Mouse (Mus musculus): ENCODE measurements at regions not wholly inside any gene's neighbourhood (a gene's known extent, or its start where the extent isn't known, plus 50 kb on each side); places are given as distances from the start of the nearest gene placed in this dataset.

DNA sequence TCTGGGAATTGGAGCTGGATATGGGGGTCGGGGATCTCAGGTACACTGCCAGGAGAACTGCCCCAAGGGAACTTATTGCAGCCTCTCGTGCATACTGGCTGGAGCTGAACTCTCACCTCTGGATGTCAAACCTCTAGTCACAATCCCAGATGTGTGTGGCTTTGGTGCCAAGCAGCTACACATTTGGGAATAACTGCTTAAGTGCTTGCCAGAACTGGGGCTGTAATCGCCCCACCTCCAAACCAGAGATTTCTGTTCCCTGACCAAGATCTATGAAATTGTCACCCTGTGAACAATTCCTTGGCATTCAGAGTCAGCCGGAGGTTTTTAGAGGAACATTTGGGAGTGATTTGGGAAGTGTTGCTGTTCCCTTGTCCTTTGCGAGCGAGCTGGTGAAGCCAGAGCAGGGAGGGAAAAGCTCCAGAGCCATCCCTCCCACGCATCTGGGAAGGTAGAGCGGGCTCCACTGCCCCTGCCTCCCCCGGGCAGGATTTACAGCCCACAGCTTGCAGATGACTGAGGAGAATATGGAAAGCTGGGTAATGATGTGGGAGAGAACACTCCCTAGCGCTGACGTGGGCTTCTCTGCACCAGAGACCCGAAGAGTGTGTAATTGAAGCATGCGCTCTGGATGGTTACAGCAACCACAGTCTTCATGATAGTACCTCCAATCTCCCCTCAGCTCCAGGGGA is 336.1 kb downstream of the Rps24 start:
- 64% methylated on average over 13 of the region's 13 CpGs for WGBS
- Histone ChIP-seq H3K36me3 (ENCODE audit: control insufficient read depth, insufficient read depth, low read length) (no peaks in the 10 kb centered on the region), H3K9me3 (ENCODE audit: control insufficient read depth, low read length) (no peaks in the 10 kb centered on the region), H3K4me1 (ENCODE audit: control insufficient read depth, insufficient read depth, low read length) (peaks cover 13% of the 10 kb centered on the region), H3K27ac (ENCODE audit: low read length) (no peak overlapping the region), H3K4me2 (ENCODE audit: low read depth, low read length) (no peak overlapping the region), H3K27me3 (replicated peaks; ENCODE audit: control insufficient read depth, insufficient read depth, low read length) (no peaks in the 10 kb centered on the region), H3K4me3 (ENCODE audit: low read length) (no peak overlapping the region), H3K9ac (ENCODE audit: low read depth, low read length) (no peak overlapping the region)
- ATAC-seq: no peak

DNA sequence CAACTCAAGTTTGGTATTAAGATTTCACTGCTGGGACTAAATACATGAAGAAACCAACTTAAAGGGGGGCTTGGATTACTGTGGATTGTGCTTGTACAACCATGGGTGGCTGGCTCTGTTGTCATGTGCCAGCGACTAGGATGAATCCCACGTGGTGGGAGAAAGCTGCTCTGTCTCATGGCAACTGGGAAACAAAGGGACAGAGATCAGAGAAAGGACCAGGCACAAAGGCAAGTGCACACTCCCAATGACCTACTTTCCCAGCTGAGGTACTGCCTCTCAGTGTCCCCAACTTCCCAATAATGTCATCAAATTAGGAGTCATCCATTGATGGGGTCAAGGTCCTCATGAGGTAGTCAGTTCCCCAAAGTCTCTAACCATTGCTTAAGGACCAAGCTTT is 337.4 kb downstream of the Rps24 start:
- Histone ChIP-seq H3K9me3 (ENCODE audit: control insufficient read depth, low read length) (no peaks in the 10 kb centered on the region), H3K36me3 (ENCODE audit: control insufficient read depth, insufficient read depth, low read length) (no peaks in the 10 kb centered on the region), H3K27ac (ENCODE audit: low read length) (no peak overlapping the region), H3K9ac (ENCODE audit: low read depth, low read length) (no peak overlapping the region), H3K4me2 (ENCODE audit: low read depth, low read length) (no peak overlapping the region), H3K4me1 (ENCODE audit: control insufficient read depth, insufficient read depth, low read length) (peaks cover 17% of the 10 kb centered on the region), H3K4me3 (ENCODE audit: low read length) (no peak overlapping the region), H3K27me3 (replicated peaks; ENCODE audit: control insufficient read depth, insufficient read depth, low read length) (no peaks in the 10 kb centered on the region)
- WGBS: 80% methylated on average over 2 of the region's 2 CpGs
- no peak for ATAC-seq

GRCm38 (mm10) chr14:24825722-24826386 is 338.9 kb downstream of the Rps24 start:
- no peak overlapping the region for H3K27ac ChIP-seq (ENCODE audit: low read length)
- 53% methylated on average over 11 of the region's 11 CpGs for WGBS

DNA sequence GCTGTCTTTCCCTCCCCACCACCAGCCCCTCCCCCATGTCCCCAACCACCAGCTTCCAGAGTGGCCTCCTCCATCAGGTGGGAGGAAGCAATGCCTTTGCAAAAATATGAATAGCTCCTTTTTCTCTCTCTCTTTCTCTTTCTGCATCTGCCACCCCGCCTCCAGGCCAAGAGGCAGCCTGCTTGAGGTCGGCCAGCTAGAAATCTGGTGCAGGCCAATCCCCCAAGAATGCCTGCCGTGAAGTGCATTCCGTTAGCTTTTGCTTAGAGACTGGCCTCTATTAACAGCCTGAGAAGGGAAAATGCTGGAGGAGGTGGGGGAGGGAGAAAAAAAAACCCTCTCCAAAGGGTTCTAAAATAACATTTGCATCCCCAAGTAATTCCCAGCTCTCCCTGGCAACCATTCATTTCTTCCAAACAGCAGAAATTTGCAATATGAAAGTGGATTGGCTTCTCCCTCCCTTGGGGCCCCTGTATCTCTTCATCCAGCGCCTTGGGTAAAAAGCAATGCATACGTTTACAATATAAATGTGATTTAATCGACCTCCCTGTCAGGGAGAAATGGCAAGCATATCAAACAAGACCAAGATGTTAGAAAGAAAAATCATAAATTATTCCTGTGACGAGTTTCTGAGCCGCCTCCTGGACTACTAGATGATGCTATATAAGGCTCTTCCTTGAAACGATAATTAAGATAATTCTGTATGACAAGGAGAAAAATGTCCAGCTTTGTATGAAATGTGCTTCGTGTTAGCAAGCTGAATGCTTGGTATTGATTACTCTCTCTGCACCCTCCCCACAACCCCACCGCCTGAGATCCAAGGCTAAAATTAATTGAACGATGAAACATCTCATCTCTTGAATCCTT is 339.8 kb downstream of the Rps24 start:
- Histone ChIP-seq H3K9ac (ENCODE audit: low read depth, low read length) (no peak overlapping the region), H3K27ac (ENCODE audit: low read length) (0 out of 2 replicates have a peak overlapping the region, but pooled peaks have one; percentile 59), H3K4me2 (ENCODE audit: low read depth, low read length) (no peak overlapping the region), H3K36me3 (ENCODE audit: control insufficient read depth, insufficient read depth, low read length) (no peaks in the 10 kb centered on the region), H3K4me1 (ENCODE audit: control insufficient read depth, insufficient read depth, low read length) (peaks cover 17% of the 10 kb centered on the region), H3K4me3 (ENCODE audit: low read length) (no peak overlapping the region), H3K9me3 (ENCODE audit: control insufficient read depth, low read length) (no peaks in the 10 kb centered on the region), H3K27me3 (replicated peaks; ENCODE audit: control insufficient read depth, insufficient read depth, low read length) (no peaks in the 10 kb centered on the region)
- 33% methylated on average over 13 of the region's 13 CpGs for WGBS
- ATAC-seq: no peak

More at GRCm38 (mm10) chr14:24825722-24826386, 338.9 kb downstream of the Rps24 start:
- Histone ChIP-seq H3K4me1 (ENCODE audit: control insufficient read depth, insufficient read depth, low read length) (peaks cover 17% of the 10 kb centered on the region), H3K4me2 (ENCODE audit: low read depth, low read length) (no peak overlapping the region), H3K4me3 (ENCODE audit: low read length) (no peak overlapping the region), H3K9me3 (ENCODE audit: control insufficient read depth, low read length) (no peaks in the 10 kb centered on the region), H3K36me3 (ENCODE audit: control insufficient read depth, insufficient read depth, low read length) (no peaks in the 10 kb centered on the region), H3K27me3 (replicated peaks; ENCODE audit: control insufficient read depth, insufficient read depth, low read length) (no peaks in the 10 kb centered on the region), H3K9ac (ENCODE audit: low read depth, low read length) (no peak overlapping the region)
- 0 out of 2 replicates have a peak, but pooled peaks have one; percentile 21 for ATAC-seq

GRCm38 (mm10) chr14:24827381-24828031 is 340.6 kb downstream of the Rps24 start:
- Histone ChIP-seq H3K36me3 (ENCODE audit: control insufficient read depth, insufficient read depth, low read length) (no peaks in the 10 kb centered on the region), H3K9me3 (ENCODE audit: control insufficient read depth, low read length) (no peaks in the 10 kb centered on the region), H3K4me2 (ENCODE audit: low read depth, low read length) (no peak overlapping the region), H3K27ac (ENCODE audit: low read length) (peak overlapping the region; percentile 59), H3K9ac (ENCODE audit: low read depth, low read length) (no peak overlapping the region), H3K27me3 (replicated peaks; ENCODE audit: control insufficient read depth, insufficient read depth, low read length) (no peaks in the 10 kb centered on the region), H3K4me3 (ENCODE audit: low read length) (no peak overlapping the region), H3K4me1 (ENCODE audit: control insufficient read depth, insufficient read depth, low read length) (peaks cover 17% of the 10 kb centered on the region)
- WGBS: 24% methylated on average over 8 of the region's 8 CpGs
- ATAC-seq: peak; percentile 58; the same call in 1 of the 2 replicates

DNA sequence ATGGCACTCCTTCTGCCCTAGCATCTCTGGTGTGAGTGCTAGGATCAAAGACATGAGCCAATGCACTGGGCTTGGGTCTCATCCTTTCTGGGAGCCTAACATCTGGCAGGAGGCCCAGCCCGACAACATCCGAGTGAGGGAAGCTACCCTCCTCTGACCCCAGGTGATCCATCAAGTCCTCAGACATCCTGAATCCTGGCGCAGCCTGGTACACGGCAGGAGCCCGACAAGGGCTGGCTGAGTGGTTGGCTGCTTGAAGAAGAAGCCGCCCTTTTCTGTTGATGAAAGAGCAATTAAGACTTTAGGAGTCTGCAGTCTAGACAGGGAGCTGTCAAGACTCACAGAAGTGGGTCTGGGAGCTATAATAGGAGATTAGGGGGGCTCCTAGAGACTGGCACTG is 342.1 kb downstream of the Rps24 start:
- Histone ChIP-seq H3K9me3 (ENCODE audit: control insufficient read depth, low read length) (no peaks in the 10 kb centered on the region), H3K36me3 (ENCODE audit: control insufficient read depth, insufficient read depth, low read length) (no peaks in the 10 kb centered on the region), H3K4me1 (ENCODE audit: control insufficient read depth, insufficient read depth, low read length) (peaks cover 17% of the 10 kb centered on the region), H3K27ac (ENCODE audit: low read length) (no peak overlapping the region), H3K27me3 (replicated peaks; ENCODE audit: control insufficient read depth, insufficient read depth, low read length) (no peaks in the 10 kb centered on the region), H3K4me2 (ENCODE audit: low read depth, low read length) (no peak overlapping the region), H3K9ac (ENCODE audit: low read depth, low read length) (no peak overlapping the region), H3K4me3 (ENCODE audit: low read length) (no peak overlapping the region)
- ATAC-seq: no peak
- 23% methylated on average over 6 of the region's 6 CpGs for WGBS

DNA sequence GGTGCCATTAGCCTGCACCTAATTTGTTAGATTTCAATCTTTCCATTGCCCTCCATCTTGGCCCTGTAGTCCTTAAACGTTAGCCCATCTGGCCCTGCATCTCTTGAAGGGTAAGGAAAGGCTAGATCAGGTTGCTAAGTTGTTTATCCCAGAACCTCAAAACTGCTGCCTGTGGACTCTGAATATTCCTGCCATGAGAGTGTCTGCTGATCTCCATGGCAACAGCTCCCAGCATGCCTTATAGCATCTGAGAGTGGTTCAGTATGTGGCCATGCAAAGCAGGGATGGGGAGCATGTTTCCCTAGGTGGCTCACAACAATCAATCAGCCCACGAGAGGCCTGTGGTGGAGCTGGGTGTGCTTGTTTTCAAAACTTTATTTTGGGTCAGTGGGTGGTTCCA is 346.3 kb downstream of the Rps24 start:
- peaks cover 3% of the 10 kb centered on the region for H3K4me1 ChIP-seq (ENCODE audit: control insufficient read depth, insufficient read depth, low read length)
- no peak overlapping the region for H3K4me2 ChIP-seq (ENCODE audit: low read depth, low read length)
- no peaks in the 10 kb centered on the region for H3K27me3 ChIP-seq (replicated peaks; ENCODE audit: control insufficient read depth, insufficient read depth, low read length)
- WGBS: 39% methylated on average over 2 of the region's 2 CpGs
- ATAC-seq: no peak
- no peak overlapping the region for H3K27ac ChIP-seq (ENCODE audit: low read length)
- H3K36me3 ChIP-seq (ENCODE audit: control insufficient read depth, insufficient read depth, low read length): no peaks in the 10 kb centered on the region
- no peak overlapping the region for H3K4me3 ChIP-seq (ENCODE audit: low read length)
- H3K9ac ChIP-seq (ENCODE audit: low read depth, low read length): no peak overlapping the region
- H3K9me3 ChIP-seq (ENCODE audit: control insufficient read depth, low read length): no peaks in the 10 kb centered on the region

GRCm38 (mm10) chr14:24838219-24838618 is 351.3 kb downstream of the Rps24 start:
- no peak overlapping the region for H3K4me3 ChIP-seq (ENCODE audit: low read length)

DNA sequence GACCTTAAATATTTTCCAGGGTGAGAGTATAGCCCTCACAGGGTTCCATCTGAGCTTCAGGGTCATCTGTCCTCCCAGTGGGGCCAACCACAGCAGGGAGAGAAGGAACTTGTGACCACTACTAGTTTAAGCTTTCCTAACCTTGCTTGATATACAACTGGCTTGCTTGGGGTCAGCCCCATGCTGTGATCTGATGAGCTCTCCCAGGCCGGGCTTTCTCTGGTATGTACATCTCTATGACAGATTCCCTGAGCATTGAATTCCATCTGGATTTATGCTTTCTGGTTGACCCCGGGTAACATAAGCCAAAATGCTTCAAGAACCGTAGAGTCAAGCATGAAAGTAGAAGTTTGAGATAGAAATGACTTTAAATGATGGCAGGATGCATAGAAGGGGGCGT is 352.1 kb downstream of the Rps24 start:
- Histone ChIP-seq H3K4me3 (ENCODE audit: low read length) (no peak overlapping the region), H3K4me1 (ENCODE audit: control insufficient read depth, insufficient read depth, low read length) (no peaks in the 10 kb centered on the region), H3K9ac (ENCODE audit: low read depth, low read length) (no peak overlapping the region), H3K27ac (ENCODE audit: low read length) (no peak overlapping the region), H3K36me3 (ENCODE audit: control insufficient read depth, insufficient read depth, low read length) (no peaks in the 10 kb centered on the region), H3K4me2 (ENCODE audit: low read depth, low read length) (no peak overlapping the region), H3K9me3 (ENCODE audit: control insufficient read depth, low read length) (no peaks in the 10 kb centered on the region), H3K27me3 (replicated peaks; ENCODE audit: control insufficient read depth, insufficient read depth, low read length) (no peaks in the 10 kb centered on the region)
- WGBS: 56% methylated on average over 4 of the region's 4 CpGs
- ATAC-seq: no peak

More at GRCm38 (mm10) chr14:24838219-24838618, 351.3 kb downstream of the Rps24 start:
- no peak overlapping the region for H3K9ac ChIP-seq (ENCODE audit: low read depth, low read length)
- no peaks in the 10 kb centered on the region for H3K36me3 ChIP-seq (ENCODE audit: control insufficient read depth, insufficient read depth, low read length)
- no peak for ATAC-seq
- no peak overlapping the region for H3K4me2 ChIP-seq (ENCODE audit: low read depth, low read length)
- 76% methylated on average over 4 of the region's 4 CpGs for WGBS
- H3K4me1 ChIP-seq (ENCODE audit: control insufficient read depth, insufficient read depth, low read length): no peaks in the 10 kb centered on the region
- H3K27me3 ChIP-seq (replicated peaks; ENCODE audit: control insufficient read depth, insufficient read depth, low read length): no peaks in the 10 kb centered on the region
- H3K27ac ChIP-seq (ENCODE audit: low read length): no peak overlapping the region
- no peaks in the 10 kb centered on the region for H3K9me3 ChIP-seq (ENCODE audit: control insufficient read depth, low read length)

Measured in intestine, embryonic 16.5 days (tissue).